Mouse (Mus musculus) forebrain, embryonic 11.5 days (tissue): ENCODE measurements around the gene 2610001J05Rik. TPM values are rescaled to one million over a fixed set of nuclear protein-coding genes. Genes with fewer than 3 reads are reported as not detected.

Experiments used
- ATAC-seq: fragments of 200-750 bp; cut with Nextera tagmentation; replicated peaks from 2 replicates; pipeline ENCODE4 v1.8.0; 2017; ENCODE audit warnings: moderate TSS enrichment; ENCODE audit not compliant: low FRiP score
- DNase-seq: peaks from one replicate; pipeline ENCODE4 v3.0.0-alpha.2; 2017; ENCODE audit warnings: low spot score
- H3K27ac ChIP-seq: fragments of 300-500 bp; sonication (generic); 2 replicates; pipeline ENCODE4 v1.5.1; 2014; ENCODE audit warnings: low read depth, low read length
- H3K27me3 ChIP-seq: fragments of 300-500 bp; sonication (generic); 2 replicates; pipeline ENCODE4 v1.6.1; 2014; ENCODE audit warnings: mild to moderate bottlenecking, low read length, mixed read lengths; ENCODE audit not compliant: control insufficient read depth, insufficient read depth
- H3K36me3 ChIP-seq: fragments of 300-500 bp; sonication (generic); 2 replicates; pipeline ENCODE4 v1.6.1; 2014; ENCODE audit warnings: mild to moderate bottlenecking, low read length, moderate library complexity, mixed read lengths; ENCODE audit not compliant: control insufficient read depth, insufficient read depth
- H3K4me1 ChIP-seq: fragments of 300-500 bp; sonication (generic); replicated peaks from 2 replicates; pipeline ENCODE4 v1.6.1; 2014; ENCODE audit warnings: low read length, mixed read lengths; ENCODE audit not compliant: control insufficient read depth, insufficient read depth
- H3K4me2 ChIP-seq: fragments of 300-500 bp; sonication (generic); 2 replicates; pipeline ENCODE4 v1.6.1; 2014; ENCODE audit warnings: low read depth, mild to moderate bottlenecking, low read length, moderate library complexity, mixed read lengths; ENCODE audit not compliant: severe bottlenecking
- H3K4me3 ChIP-seq: fragments of 300-500 bp; sonication (generic); 2 replicates; pipeline ENCODE4 v1.5.1; 2014; ENCODE audit warnings: low read depth, low read length
- H3K9ac ChIP-seq: fragments of 300-500 bp; sonication (generic); 2 replicates; pipeline ENCODE4 v1.6.1; 2014; ENCODE audit warnings: low read length
- H3K9me3 ChIP-seq: fragments of 300-500 bp; sonication (generic); 2 replicates; pipeline ENCODE4 v1.6.1; 2016; ENCODE audit warnings: low read length, mixed read lengths; ENCODE audit not compliant: control insufficient read depth
- WGBS: fragments of 180-500 bp; shearing (Covaris S2); extraction: QIAGEN DNeasy Blood & Tissue Kit; methylation state at CpG from one replicate; pipeline ENCODE4 v1.1.7; 2014; 5-methylcytosine and 5-hydroxymethylcytosine counted together
- polyA plus RNA-seq: library from polyadenylated mRNA; unstranded; fragments of >200 nt; fragmentation: Nextera tagmentation; extraction: Ambion mirVana; gene quantifications from 2 replicates; pipeline ENCODE4 v1.2.1, GENCODE M21; 2014

2610001J05Rik gene
- polyA plus RNA-seq, 1 experiment from 2014 or later: 87.1 TPM

- 1% methylated on average over 19 of the region's 19 CpGs for WGBS
- Histone ChIP-seq H3K27ac (peak overlapping the region; percentile 84), H3K36me3 (no peaks in the 10 kb centered on the region), H3K4me2 (peak overlapping the region; percentile 82), H3K27me3 (no peaks in the 10 kb centered on the region), H3K4me1 (no peaks in the 10 kb centered on the region), H3K9ac (peak overlapping the region; percentile 87), H3K9me3 (no peaks in the 10 kb centered on the region), H3K4me3 (peak overlapping the region; percentile 57)
- ATAC-seq: peak; percentile 44
- no peak for DNase-seq
These were observed 33.2 kb downstream of the 2610001J05Rik start for GRCm38 (mm10) chr6:13837916-13838676.

GRCm38 (mm10) chr6:13836967-13837570 is 34.2 kb downstream of the 2610001J05Rik start:
- DNase-seq: no peak
- 78% methylated on average over 3 of the region's 3 CpGs for WGBS
- no peaks in the 10 kb centered on the region for H3K27me3 ChIP-seq
- no peaks in the 10 kb centered on the region for H3K36me3 ChIP-seq
- H3K4me3 ChIP-seq: peak overlapping the region; percentile 57; the same call in 1 of the 2 replicates
- ATAC-seq: no peak
- H3K9me3 ChIP-seq: no peaks in the 10 kb centered on the region
- H3K4me2 ChIP-seq: peak overlapping the region; percentile 82
- H3K27ac ChIP-seq: no peak overlapping the region
- H3K9ac ChIP-seq: peak overlapping the region; percentile 87; the same call in 1 of the 2 replicates
- H3K4me1 ChIP-seq: no peaks in the 10 kb centered on the region

- no peak overlapping the region for H3K27ac ChIP-seq
- WGBS: 46% methylated on average over 17 of the region's 17 CpGs
These were observed 35.3 kb downstream of the 2610001J05Rik start for GRCm38 (mm10) chr6:13835720-13836665.

GRCm38 (mm10) chr6:13832770-13833169 is 38.5 kb downstream of the 2610001J05Rik start:
- Histone ChIP-seq H3K4me1 (no peaks in the 10 kb centered on the region), H3K36me3 (no peaks in the 10 kb centered on the region), H3K27ac (no peak overlapping the region), H3K9me3 (no peaks in the 10 kb centered on the region), H3K4me3 (no peak overlapping the region), H3K4me2 (no peak overlapping the region), H3K27me3 (no peaks in the 10 kb centered on the region), H3K9ac (no peak overlapping the region)
- ATAC-seq: no peak
- WGBS: 63% methylated on average over 2 of the region's 2 CpGs
- DNase-seq: no peak

More at GRCm38 (mm10) chr6:13835720-13836665, 35.3 kb downstream of the 2610001J05Rik start:
- H3K4me3 ChIP-seq: no peak overlapping the region
- H3K4me1 ChIP-seq: no peaks in the 10 kb centered on the region
- H3K36me3 ChIP-seq: no peaks in the 10 kb centered on the region
- no peak for DNase-seq
- H3K9me3 ChIP-seq: no peaks in the 10 kb centered on the region
- peak overlapping the region; percentile 19; the same call in 1 of the 2 replicates for H3K4me2 ChIP-seq
- ATAC-seq: no peak
- H3K9ac ChIP-seq: 0 out of 2 replicates have a peak overlapping the region, but pooled peaks have one; percentile 14
- H3K27me3 ChIP-seq: no peaks in the 10 kb centered on the region

GRCm38 (mm10) chr6:13828877-13829276 is 42.4 kb downstream of the 2610001J05Rik start:
- H3K4me3 ChIP-seq: no peak overlapping the region
- no peak overlapping the region for H3K27ac ChIP-seq
- H3K9ac ChIP-seq: no peak overlapping the region
- 72% methylated on average over 1 of the region's 1 CpGs for WGBS
- no peak for ATAC-seq
- H3K27me3 ChIP-seq: no peaks in the 10 kb centered on the region
- no peaks in the 10 kb centered on the region for H3K4me1 ChIP-seq
- no peaks in the 10 kb centered on the region for H3K36me3 ChIP-seq
- no peaks in the 10 kb centered on the region for H3K9me3 ChIP-seq
- no peak for DNase-seq
- no peak overlapping the region for H3K4me2 ChIP-seq

Other genes with a start within 250 kb of the 2610001J05Rik start
- gene Bmt2, start 193.6 kb downstream of the 2610001J05Rik start, polyA plus RNA-seq: 24.4 and 29.1 TPM in 2 replicates
- 13.3 and 16.4 TPM in 2 replicates for gene Gpr85, start 31.6 kb downstream of the 2610001J05Rik start, polyA plus RNA-seq